Mouse (Mus musculus): ENCODE measurements around the gene Ppp1r3c. TPM values are rescaled to one million over a fixed set of nuclear protein-coding genes. Genes with fewer than 3 reads are reported as not detected.

Ppp1r3c gene
- 10 to 100 TPM; 54.8 to 70.0 TPM for total RNA-seq (2021)
- long read RNA-seq, experiment 1, transcript Ppp1r3c-201 (2 exons, 2,725 nt) = major isoform, 7 of 21 reads
- long read RNA-seq, experiment 1, partial matches to known transcripts = 0 of 21 reads
- long read RNA-seq, experiment 1, other reads (novel, unspliced or antisense) = 14 of 21 reads
- long read RNA-seq, experiment 2, transcript Ppp1r3c-201 (2 exons, 2,725 nt) = major isoform, 16 of 20 reads
- long read RNA-seq, experiment 2, partial matches to known transcripts = 4 of 20 reads
- long read RNA-seq, experiment 2, other reads (novel, unspliced or antisense) = 0 of 20 reads

- peak; percentile 78 to 89 for DNase-seq (ENCODE audit: low spot score in 2 of 2)
- TF ChIP-seq CTCF (conservative IDR thresholded peaks at IDR 0.05) = no peak
- Histone ChIP-seq H3K27ac (peak within 1 kb of the TSS; percentile 79), H3K4me3 (peak within 1 kb of the TSS; percentile 67)
These were observed at the start of gene Ppp1r3c for GRCm38 (mm10) chr19:36736537-36736936. Ppp1r3c (minus strand) TSS chr19:36736653.

GRCm38 (mm10) chr19:36783179-36783578 is 46.7 kb upstream of the Ppp1r3c start:
- H3K27ac ChIP-seq = no peak overlapping the region
- no peak overlapping the region for H3K4me3 ChIP-seq
- no peak for TF ChIP-seq CTCF (conservative IDR thresholded peaks at IDR 0.05)
- no peak for DNase-seq (ENCODE audit: low spot score in 2 of 2)

GRCm38 (mm10) chr19:36782591-36782990 is 46.1 kb upstream of the Ppp1r3c start:
- no peak for TF ChIP-seq CTCF (conservative IDR thresholded peaks at IDR 0.05)
- Histone ChIP-seq H3K4me3 (no peak overlapping the region), H3K27ac (no peak overlapping the region)
- DNase-seq (ENCODE audit: low spot score in 2 of 2) = no peak

GRCm38 (mm10) chr19:36781996-36782395 is 45.5 kb upstream of the Ppp1r3c start:
- no peak for DNase-seq (ENCODE audit: low spot score in 2 of 2)
- no peak for TF ChIP-seq CTCF (conservative IDR thresholded peaks at IDR 0.05)

GRCm38 (mm10) chr19:36780375-36780774 is 43.9 kb upstream of the Ppp1r3c start:
- no peak overlapping the region for H3K4me3 ChIP-seq
- DNase-seq (ENCODE audit: low spot score in 2 of 2) = no peak
- H3K27ac ChIP-seq = no peak overlapping the region
- TF ChIP-seq CTCF (conservative IDR thresholded peaks at IDR 0.05) = no peak

More at GRCm38 (mm10) chr19:36781996-36782395, 45.5 kb upstream of the Ppp1r3c start:
- no peak overlapping the region for H3K27ac ChIP-seq
- H3K4me3 ChIP-seq = no peak overlapping the region

- Histone ChIP-seq H3K27ac (no peak overlapping the region), H3K4me3 (no peak overlapping the region)
- DNase-seq (ENCODE audit: low spot score in 2 of 2) = no peak
- TF ChIP-seq CTCF (conservative IDR thresholded peaks at IDR 0.05) = no peak
These were observed 43.3 kb upstream of the Ppp1r3c start for GRCm38 (mm10) chr19:36779765-36780164.

- Histone ChIP-seq H3K4me3 (no peak overlapping the region), H3K27ac (no peak overlapping the region)
- TF ChIP-seq CTCF (conservative IDR thresholded peaks at IDR 0.05) = no peak
- no peak for DNase-seq (ENCODE audit: low spot score in 2 of 2)
These were observed 39.1 kb upstream of the Ppp1r3c start for GRCm38 (mm10) chr19:36775531-36775930.

GRCm38 (mm10) chr19:36773716-36774459 is 37.4 kb upstream of the Ppp1r3c start:
- H3K4me3 ChIP-seq = no peak overlapping the region
- no peak for TF ChIP-seq CTCF (conservative IDR thresholded peaks at IDR 0.05)

GRCm38 (mm10) chr19:36768084-36768483 is 31.6 kb upstream of the Ppp1r3c start:
- TF ChIP-seq CTCF (conservative IDR thresholded peaks at IDR 0.05) = no peak
- Histone ChIP-seq H3K4me3 (no peak overlapping the region), H3K27ac (no peak overlapping the region)
- no peak for DNase-seq (ENCODE audit: low spot score in 2 of 2)

More at GRCm38 (mm10) chr19:36773716-36774459, 37.4 kb upstream of the Ppp1r3c start:
- peak in 1 of 2 experiments; percentile 20 for DNase-seq (ENCODE audit: low spot score in 2 of 2)
- peak overlapping the region; percentile 39; the same call in 1 of the 2 replicates for H3K27ac ChIP-seq

- Histone ChIP-seq H3K27ac (no peak overlapping the region), H3K4me3 (no peak overlapping the region)
- no peak for TF ChIP-seq CTCF (conservative IDR thresholded peaks at IDR 0.05)
- DNase-seq (ENCODE audit: low spot score in 2 of 2) = no peak
These were observed 28.0 kb upstream of the Ppp1r3c start for GRCm38 (mm10) chr19:36764451-36764850.

GRCm38 (mm10) chr19:36748996-36749395 is 12.5 kb upstream of the Ppp1r3c start:
- no peak for DNase-seq (ENCODE audit: low spot score in 2 of 2)
- H3K27ac ChIP-seq = no peak overlapping the region
- TF ChIP-seq CTCF (conservative IDR thresholded peaks at IDR 0.05) = no peak
- no peak overlapping the region for H3K4me3 ChIP-seq

GRCm38 (mm10) chr19:36742331-36742730 is 5.9 kb upstream of the Ppp1r3c start:
- no peak for DNase-seq (ENCODE audit: low spot score in 2 of 2)
- H3K27ac ChIP-seq = no peak overlapping the region
- no peak for TF ChIP-seq CTCF (conservative IDR thresholded peaks at IDR 0.05)

GRCm38 (mm10) chr19:36739566-36740211 is 3.2 kb upstream of the Ppp1r3c start:
- H3K27ac ChIP-seq = peak overlapping the region; percentile 46; the same call in 1 of the 2 replicates
- TF ChIP-seq CTCF (conservative IDR thresholded peaks at IDR 0.05) = peak; percentile 73
- no peak overlapping the region for H3K4me3 ChIP-seq
- DNase-seq (ENCODE audit: low spot score in 2 of 2) = peak; percentile 43 to 46

More at GRCm38 (mm10) chr19:36742331-36742730, 5.9 kb upstream of the Ppp1r3c start:
- H3K4me3 ChIP-seq = no peak overlapping the region

Measured in layer of hippocampus, adult 2 months (tissue).